Mouse (Mus musculus) heart, adult 2 months (tissue): ENCODE data around the gene Smndc1. TPM values are rescaled to one million over a fixed set of nuclear protein-coding genes. Genes with fewer than 3 reads are reported as not detected.
A peak's percentile ranks its signal among the peaks of the same experiment; 100 is the strongest.

Experiments
- DNase-seq, 2 experiments: peaks; one replicate each; pipeline ENCODE4 v3.0.0; 2021
- H3K27ac ChIP-seq: fragments of 200-600 bp; 2 replicates; pipeline ENCODE4 v1.8.1; 2022
- H3K27me3 ChIP-seq: fragments of 200-500 bp; 2 replicates; pipeline ENCODE4 v1.6.1; 2012; ENCODE audit warnings: mild to moderate bottlenecking, low read length, inconsistent platforms, mixed read lengths; ENCODE audit not compliant: control insufficient read depth, insufficient read depth
- H3K36me3 ChIP-seq: fragments of 200-500 bp; 2 replicates; pipeline ENCODE4 v1.6.1; 2012; ENCODE audit warnings: low read length, inconsistent platforms; ENCODE audit not compliant: control insufficient read depth, insufficient read depth
- H3K4me1 ChIP-seq: fragments of 200-500 bp; 2 replicates; pipeline ENCODE4 v1.6.1; 2011; ENCODE audit warnings: low read length; ENCODE audit not compliant: control insufficient read depth, insufficient read depth
- H3K4me3 ChIP-seq: fragments of 200-600 bp; 2 replicates; pipeline ENCODE4 v1.8.1; 2022
- H3K79me2 ChIP-seq: fragments of 200-500 bp; replicated peaks from 2 replicates; pipeline ENCODE4 v1.6.1; 2012; ENCODE audit warnings: mild to moderate bottlenecking, inconsistent platforms, low read length, moderate library complexity, mixed read lengths; ENCODE audit not compliant: control insufficient read depth, insufficient read depth
- H3K9ac ChIP-seq: fragments of 200-500 bp; 2 replicates; pipeline ENCODE4 v1.6.1; 2012; ENCODE audit warnings: low read depth, mild to moderate bottlenecking, control low read depth, inconsistent platforms, low read length, mixed read lengths
- CTCF ChIP-seq: fragments of 200-600 bp; IDR thresholded peaks from 2 replicates; pipeline ENCODE4 v1.8.1; 2022; ENCODE audit warnings: antibody characterized with exemption, mild to moderate bottlenecking, moderate library complexity
- EP300 ChIP-seq: fragments of 200-500 bp; IDR thresholded peaks from 2 replicates; pipeline ENCODE4 v1.6.1; 2011; ENCODE audit warnings: low read depth, low read length, control low read depth; ENCODE audit not compliant: insufficient read depth
- POLR2A ChIP-seq: fragments of 200-500 bp; IDR thresholded peaks from 2 replicates; pipeline ENCODE4 v1.6.1; 2011; ENCODE audit warnings: mild to moderate bottlenecking, low read depth, low read length, control low read depth; ENCODE audit not compliant: insufficient read depth
- WGBS: fragments of 180-500 bp; shearing (Covaris S2); methylation state at CpG from one replicate; pipeline ENCODE4 v1.1.7; 2018; 5-methylcytosine and 5-hydroxymethylcytosine counted together
- intact Hi-C: fragments of 180-260 bp; cut with DNase I; formaldehyde crosslinking; loops from one replicate; pipeline ENCODE4 v1.15.1; 2025
- polyA plus RNA-seq: library from polyadenylated mRNA; depleted of rRNA; stranded (reverse); fragments of >200 nt; gene quantifications from 2 replicates; pipeline ENCODE4 v1.2.3, GENCODE M21; 2012
- total RNA-seq, 2 experiments: library from RNA; stranded (reverse); gene quantifications; 2 replicates each; pipeline ENCODE4 v1.2.3; 2021

Gene Smndc1
- total and polyA plus RNA-seq, 3 experiments = 6.2 to 35.5 (median 32.7) TPM

GRCm38 (mm10) chr19:53423816-53424465 is 33.6 kb upstream of the Smndc1 start:
- WGBS = 58% methylated on average over 17 of the region's 17 CpGs
- Histone ChIP-seq H3K4me3 (no peak overlapping the region), H3K79me2 (no peaks in the 10 kb centered on the region), H3K4me1 (peaks cover 6% of the 10 kb centered on the region), H3K36me3 (no peaks in the 10 kb centered on the region), H3K27me3 (no peaks in the 10 kb centered on the region), H3K9ac (no peak overlapping the region), H3K27ac (no peak overlapping the region)
- intact Hi-C loops = loop anchor here (5.0 kb wide), 1 partner anchor 108 kb away; no protein-coding TSS in a partner anchor
- no peak for DNase-seq
- TF ChIP-seq CTCF = no peak
- no peak for TF ChIP-seq EP300
- no peak for TF ChIP-seq POLR2A

- peaks cover 6% of the 10 kb centered on the region for H3K4me1 ChIP-seq
- intact Hi-C loops = loop anchor here (5.0 kb wide), 1 partner anchor 109 kb away; no protein-coding TSS in a partner anchor
- no peak overlapping the region for H3K27ac ChIP-seq
- TF ChIP-seq POLR2A (no peak), EP300 (no peak), CTCF (no peak)
- H3K27me3 ChIP-seq = no peaks in the 10 kb centered on the region
- H3K4me3 ChIP-seq = no peak overlapping the region
- DNase-seq = peak in 1 of 2 experiments; percentile 49
- no peaks in the 10 kb centered on the region for H3K79me2 ChIP-seq
- H3K9ac ChIP-seq = no peak overlapping the region
- WGBS = 36% methylated on average over 19 of the region's 19 CpGs
- H3K36me3 ChIP-seq = no peaks in the 10 kb centered on the region
Observed at GRCm38 (mm10) chr19:53423341-53423753, 33.0 kb upstream of the Smndc1 start.

GRCm38 (mm10) chr19:53422358-53423308 is 32.3 kb upstream of the Smndc1 start:
- no peak overlapping the region for H3K9ac ChIP-seq
- H3K79me2 ChIP-seq = no peaks in the 10 kb centered on the region
- 62% methylated on average over 18 of the region's 18 CpGs for WGBS
- H3K27me3 ChIP-seq = no peaks in the 10 kb centered on the region
- no peak for DNase-seq
- intact Hi-C loops = loop anchor here (5.0 kb wide), 1 partner anchor 110 kb away; no protein-coding TSS in a partner anchor
- no peaks in the 10 kb centered on the region for H3K36me3 ChIP-seq
- TF ChIP-seq CTCF (0 out of 2 replicates have a peak, but pooled peaks have one; percentile 25), POLR2A (no peak), EP300 (no peak)
- no peak overlapping the region for H3K4me3 ChIP-seq
- H3K27ac ChIP-seq = no peak overlapping the region
- peaks cover 5% of the 10 kb centered on the region for H3K4me1 ChIP-seq

GRCm38 (mm10) chr19:53421583-53422188 is 31.3 kb upstream of the Smndc1 start:
- intact Hi-C loops = loop anchor here (5.0 kb wide), 1 partner anchor 111 kb away; no protein-coding TSS in a partner anchor
- H3K27me3 ChIP-seq = no peaks in the 10 kb centered on the region
- H3K79me2 ChIP-seq = no peaks in the 10 kb centered on the region
- no peak overlapping the region; the same call in 1 of the 2 replicates for H3K27ac ChIP-seq
- peak overlapping the region; percentile 49 for H3K4me3 ChIP-seq
- H3K36me3 ChIP-seq = no peaks in the 10 kb centered on the region
- 5% methylated on average over 6 of the region's 6 CpGs for WGBS
- no peak overlapping the region for H3K9ac ChIP-seq
- no peak for TF ChIP-seq CTCF
- no peak for TF ChIP-seq POLR2A
- no peak for TF ChIP-seq EP300
- peaks cover 1% of the 10 kb centered on the region; the same call in 1 of the 2 replicates for H3K4me1 ChIP-seq
- no peak for DNase-seq

GRCm38 (mm10) chr19:53420924-53421582 is 30.7 kb upstream of the Smndc1 start:
- 3% methylated on average over 19 of the region's 19 CpGs for WGBS
- intact Hi-C loops = loop anchor here (5.0 kb wide), 1 partner anchor 111 kb away; no protein-coding TSS in a partner anchor
- Histone ChIP-seq H3K36me3 (no peaks in the 10 kb centered on the region), H3K27ac (peak overlapping the region; percentile 8; the same call in 1 of the 2 replicates), H3K9ac (peak overlapping the region; percentile 19; the same call in 1 of the 2 replicates), H3K79me2 (no peaks in the 10 kb centered on the region), H3K27me3 (no peaks in the 10 kb centered on the region), H3K4me1 (peaks cover 1% of the 10 kb centered on the region; the same call in 1 of the 2 replicates), H3K4me3 (peak overlapping the region; percentile 49)
- TF ChIP-seq POLR2A (no peak), CTCF (no peak), EP300 (no peak)
- DNase-seq = peak; percentile 76 to 82
